10 mouse cellular contexts compared by ENCODE assay signal in genomic region chr2:70779634-70780033, GRCm38 (mm10). TPM values are rescaled to one million over a fixed set of nuclear protein-coding genes. Genes with fewer than 3 reads are reported as not detected.
A peak's percentile ranks its signal among the peaks of the same experiment; 100 is the strongest.
DNase-seq lines count a peak whose midpoint lies in the region; ATAC-seq and TF ChIP-seq lines count a peak whose summit lies in the region.
"Had no signal": no experiment of that assay in that cellular context is flagged by ENCODE, and none has a peak within 500 bp of the region (broad histone marks: within the 10 kb centered on the region; RNA-seq: fewer than 3 reads in every experiment).

No protein-coding gene starts in this region.

- no peaks in the 10 kb centered on the region for H3K27me3 ChIP-seq in thymus, adult 2 months (ENCODE audit: control insufficient read depth, insufficient read depth, low read length)
- no peaks in the 10 kb centered on the region for H3K27me3 ChIP-seq in midbrain, embryonic 11.5 days (ENCODE audit: control insufficient read depth, insufficient read depth, low read length)
- H3K27me3 ChIP-seq: embryonic facial prominence, embryonic 15.5 days; liver, embryonic 13.5 days had no signal

- no peak for TF ChIP-seq CTCF in thymus, adult 2 months (IDR thresholded peaks at IDR 0.05; ENCODE audit: borderline replicate concordance, control insufficient read depth, extremely low read depth, insufficient read depth, low read length, poor library complexity)

- H3K9me3 ChIP-seq in midbrain, embryonic 11.5 days (ENCODE audit: control insufficient read depth, low read length), result no peaks in the 10 kb centered on the region
- H3K9me3 ChIP-seq: embryonic facial prominence, embryonic 15.5 days; liver, embryonic 13.5 days had no signal

- no peak for TF ChIP-seq POLR2A in thymus, adult 2 months (IDR thresholded peaks at IDR 0.05; ENCODE audit: control insufficient read depth, extremely low read depth, insufficient read depth, low read length, poor library complexity)

- peaks cover 6% of the 10 kb centered on the region for H3K4me1 ChIP-seq in thymus, adult 2 months (replicated peaks; ENCODE audit: control insufficient read depth, insufficient read depth, low read length)
- H3K4me1 ChIP-seq in midbrain, embryonic 11.5 days (ENCODE audit: control insufficient read depth, insufficient read depth, low read length), result no peaks in the 10 kb centered on the region
- H3K4me1 ChIP-seq: embryonic facial prominence, embryonic 15.5 days had no signal

- H3K4me2 ChIP-seq in midbrain, embryonic 11.5 days, result no peak overlapping the region
- H3K4me2 ChIP-seq: embryonic facial prominence, embryonic 15.5 days; liver, embryonic 13.5 days had no signal

- DNase-seq in heart, adult 9 months (ENCODE audit: low spot score in 2 of 2), result peak; percentile 11 to 18
- DNase-seq in heart, postnatal 25 days (ENCODE audit: low spot score), result no peak
- DNase-seq in thymus, adult 2 months, result peak; percentile 52
- DNase-seq in thymus, adult 18-20 months, result no peak
- DNase-seq in cerebellum, postnatal 10 days, result peak; percentile 50 to 66
- DNase-seq in lung, postnatal 25 days (ENCODE audit: low spot score), result peak; percentile 36
- no peak for DNase-seq in midbrain, embryonic 11.5 days (ENCODE audit: low spot score, missing footprints)
- no peak for DNase-seq in frontal cortex, postnatal 10 days (ENCODE audit: low spot score in 2 of 2)
- DNase-seq: liver, embryonic 13.5 days had no signal

- no peak overlapping the region for H3K4me3 ChIP-seq in thymus, adult 2 months (ENCODE audit: control insufficient read depth, insufficient read depth, low read length)
- H3K4me3 ChIP-seq in midbrain, embryonic 11.5 days (ENCODE audit: low read depth, low read length), result no peak overlapping the region
- H3K4me3 ChIP-seq: embryonic facial prominence, embryonic 15.5 days; liver, embryonic 13.5 days had no signal

- H3K9ac ChIP-seq in midbrain, embryonic 11.5 days (ENCODE audit: low read length), result no peak overlapping the region
- H3K9ac ChIP-seq: embryonic facial prominence, embryonic 15.5 days; liver, embryonic 13.5 days had no signal

- H3K27ac ChIP-seq in thymus, adult 2 months (ENCODE audit: control insufficient read depth, insufficient read depth, low read length), result no peak overlapping the region
- no peak overlapping the region for H3K27ac ChIP-seq in midbrain, embryonic 11.5 days (ENCODE audit: low read depth, low read length)
- H3K27ac ChIP-seq: embryonic facial prominence, embryonic 15.5 days; liver, embryonic 13.5 days had no signal

- intact Hi-C loops in heart, postnatal 25 days (cut with DNase I), result loop anchor here (1.0 to 2.0 kb wide), 2 partner anchors 45 to 260 kb away; partner anchors contain the start of gene Tlk1

- H3K36me3 ChIP-seq in thymus, adult 2 months (ENCODE audit: control insufficient read depth, insufficient read depth, low read length), result no peaks in the 10 kb centered on the region; the same call in 1 of the 2 replicates
- H3K36me3 ChIP-seq in midbrain, embryonic 11.5 days (ENCODE audit: control insufficient read depth, insufficient read depth, low read length), result no peaks in the 10 kb centered on the region

- WGBS in thymus, adult 2 months, result 98% methylated on average over 1 of the region's 1 CpGs
- WGBS in midbrain, embryonic 11.5 days, result 98% methylated on average over 1 of the region's 1 CpGs

- no peak for ATAC-seq in midbrain, embryonic 11.5 days (ENCODE audit: low FRiP score)

RNA-seq across cellular contexts. Expression of gene Tlk1, which starts 45.9 kb away (rescaled TPM):
- total RNA-seq in heart, postnatal 25 days (2021), result 10 to 100 TPM; 31.2 to 31.9 TPM
- polyA plus RNA-seq in thymus, adult 2 months (2012; rRNA removed), result 24.6 and 25.4 TPM in 2 replicates
- polyA plus RNA-seq in midbrain, embryonic 11.5 days (2014; fragmentation: Nextera tagmentation; extraction: Ambion mirVana), result 44.6 and 45.2 TPM in 2 replicates

Comparison
In these comparisons a context has a peak if more than half of its experiments do, and no peak if none do; other contexts are left out.
1. DNase-seq: peak in heart, adult 9 months (2 of 2), thymus, adult 2 months (single experiment), cerebellum, postnatal 10 days (2 of 2) and lung, postnatal 25 days (single experiment); none in heart, postnatal 25 days (single experiment), thymus, adult 18-20 months (0 of 2), midbrain, embryonic 11.5 days (single experiment) and frontal cortex, postnatal 10 days (0 of 2).